Mouse (Mus musculus) lung, postnatal 0 days (tissue): ENCODE data around the gene Frmd4a. TPM values are rescaled to one million over a fixed set of nuclear protein-coding genes. Genes with fewer than 3 reads are reported as not detected.

Source experiments
- ATAC-seq: fragments of 200-750 bp; cut with Nextera tagmentation; 2 replicates; pipeline ENCODE4 v1.8.0; 2017; ENCODE audit warnings: moderate library complexity
- DNase-seq: peaks from one replicate; pipeline ENCODE4 v3.0.0-alpha.2; 2016; ENCODE audit warnings: low spot score
- H3K27ac ChIP-seq: fragments of 300-500 bp; sonication (generic); 2 replicates; pipeline ENCODE4 v1.5.1; 2014; ENCODE audit warnings: antibody characterized with exemption, mild to moderate bottlenecking, low read length, mixed read lengths
- H3K27me3 ChIP-seq: fragments of 300-500 bp; sonication (generic); replicated peaks from 2 replicates; pipeline ENCODE4 v1.6.1; 2014; ENCODE audit warnings: low read length, mixed read lengths; ENCODE audit not compliant: insufficient read depth
- H3K36me3 ChIP-seq: fragments of 300-500 bp; sonication (generic); 2 replicates; pipeline ENCODE4 v1.6.1; 2014; ENCODE audit warnings: low read length, mixed read lengths; ENCODE audit not compliant: insufficient read depth
- H3K4me1 ChIP-seq: fragments of 300-500 bp; sonication (generic); 2 replicates; pipeline ENCODE4 v1.6.1; 2014; ENCODE audit warnings: antibody characterized with exemption, low read depth, low read length, mixed read lengths; ENCODE audit not compliant: insufficient read depth
- H3K4me2 ChIP-seq: fragments of 300-500 bp; sonication (generic); replicated peaks from 2 replicates; pipeline ENCODE4 v1.6.1; 2014; ENCODE audit warnings: low read depth, mild to moderate bottlenecking, low read length, moderate library complexity, mixed read lengths
- H3K4me3 ChIP-seq: fragments of 300-500 bp; sonication (generic); 2 replicates; pipeline ENCODE4 v1.5.1; 2014; ENCODE audit warnings: low read depth, low read length
- H3K9ac ChIP-seq: fragments of 300-500 bp; sonication (generic); replicated peaks from 2 replicates; pipeline ENCODE4 v1.6.1; 2014; ENCODE audit warnings: low read depth, mild to moderate bottlenecking
- H3K9me3 ChIP-seq: fragments of 300-500 bp; sonication (generic); 2 replicates; pipeline ENCODE4 v1.6.1; 2016; ENCODE audit warnings: low read length, mixed read lengths
- CTCF ChIP-seq: IDR thresholded peaks from 2 replicates; pipeline ENCODE4 v1.5.1; 2016; ENCODE audit warnings: antibody characterized with exemption, mild to moderate bottlenecking
- EP300 ChIP-seq: IDR thresholded peaks from 2 replicates; pipeline ENCODE4 v1.6.1; 2016; ENCODE audit warnings: antibody characterized with exemption, mild to moderate bottlenecking, control low read depth
- WGBS: fragments of 180-500 bp; shearing (Covaris S2); extraction: QIAGEN DNeasy Blood & Tissue Kit; methylation state at CpG from one replicate; pipeline ENCODE4 v1.1.7; 2014; 5-methylcytosine and 5-hydroxymethylcytosine counted together
- polyA plus RNA-seq: library from polyadenylated mRNA; unstranded; fragments of >200 nt; fragmentation: Nextera tagmentation; extraction: Ambion mirVana; gene quantifications from 2 replicates; pipeline ENCODE4 v1.2.1, GENCODE M21; 2015

Frmd4a gene
- polyA plus RNA-seq, 1 experiment from 2014 or later, result 15.8 TPM

GRCm38 (mm10) chr2:4472760-4473480 is 455.4 kb downstream of the Frmd4a start:
- Histone ChIP-seq H3K36me3 (no peaks in the 10 kb centered on the region), H3K9me3 (no peaks in the 10 kb centered on the region), H3K4me1 (no peaks in the 10 kb centered on the region; the same call in 1 of the 2 replicates), H3K27ac (no peak overlapping the region), H3K27me3 (no peaks in the 10 kb centered on the region), H3K9ac (no peak overlapping the region), H3K4me3 (no peak overlapping the region), H3K4me2 (no peak overlapping the region)
- WGBS, result 61% methylated on average over 7 of the region's 7 CpGs
- ATAC-seq (no peak), DNase-seq (no peak)
- TF ChIP-seq CTCF, result no peak
- no peak for TF ChIP-seq EP300

- DNase-seq (no peak), ATAC-seq (no peak)
- H3K9ac ChIP-seq, result no peak overlapping the region
- no peaks in the 10 kb centered on the region for H3K27me3 ChIP-seq
- no peak for TF ChIP-seq CTCF
- TF ChIP-seq EP300, result no peak
- no peaks in the 10 kb centered on the region; the same call in 1 of the 2 replicates for H3K4me1 ChIP-seq
- no peak overlapping the region for H3K4me2 ChIP-seq
- H3K4me3 ChIP-seq, result no peak overlapping the region
- H3K36me3 ChIP-seq, result no peaks in the 10 kb centered on the region
- no peaks in the 10 kb centered on the region for H3K9me3 ChIP-seq
- 58% methylated on average over 7 of the region's 8 CpGs for WGBS
- no peak overlapping the region for H3K27ac ChIP-seq
These were observed 456.5 kb downstream of the Frmd4a start for GRCm38 (mm10) chr2:4473866-4474538.

- Histone ChIP-seq H3K4me1 (no peaks in the 10 kb centered on the region; the same call in 1 of the 2 replicates), H3K27me3 (no peaks in the 10 kb centered on the region), H3K4me3 (no peak overlapping the region), H3K36me3 (no peaks in the 10 kb centered on the region), H3K27ac (no peak overlapping the region), H3K9me3 (no peaks in the 10 kb centered on the region), H3K4me2 (no peak overlapping the region), H3K9ac (no peak overlapping the region)
- TF ChIP-seq CTCF, result peak; percentile 50
- no peak for TF ChIP-seq EP300
- ATAC-seq, result peak; percentile 41
- DNase-seq, result peak; percentile 38
These were observed 457.0 kb downstream of the Frmd4a start for GRCm38 (mm10) chr2:4474539-4474937.

GRCm38 (mm10) chr2:4475991-4476390 is 458.5 kb downstream of the Frmd4a start:
- peak; percentile 31; the same call in 1 of the 2 replicates for ATAC-seq
- H3K4me2 ChIP-seq, result no peak overlapping the region
- H3K27me3 ChIP-seq, result no peaks in the 10 kb centered on the region
- no peaks in the 10 kb centered on the region for H3K9me3 ChIP-seq
- no peak overlapping the region for H3K9ac ChIP-seq
- peak; percentile 34; the same call in 1 of the 2 replicates for TF ChIP-seq EP300
- TF ChIP-seq CTCF, result no peak
- WGBS, result 52% methylated on average over 4 of the region's 4 CpGs
- no peak overlapping the region for H3K4me3 ChIP-seq
- H3K36me3 ChIP-seq, result no peaks in the 10 kb centered on the region
- DNase-seq, result no peak
- H3K4me1 ChIP-seq, result no peaks in the 10 kb centered on the region; the same call in 1 of the 2 replicates
- no peak overlapping the region for H3K27ac ChIP-seq

- TF ChIP-seq CTCF, result no peak
- H3K9me3 ChIP-seq, result no peaks in the 10 kb centered on the region
- no peak overlapping the region for H3K9ac ChIP-seq
- DNase-seq (no peak), ATAC-seq (no peak)
- 74% methylated on average over 5 of the region's 5 CpGs for WGBS
- no peak overlapping the region for H3K27ac ChIP-seq
- no peaks in the 10 kb centered on the region for H3K36me3 ChIP-seq
- no peak overlapping the region for H3K4me3 ChIP-seq
- H3K4me2 ChIP-seq, result no peak overlapping the region
- H3K4me1 ChIP-seq, result no peaks in the 10 kb centered on the region; the same call in 1 of the 2 replicates
- no peaks in the 10 kb centered on the region for H3K27me3 ChIP-seq
These were observed 459.1 kb downstream of the Frmd4a start for GRCm38 (mm10) chr2:4476608-4477007.

- DNase-seq (no peak), ATAC-seq (no peak; the same call in 1 of the 2 replicates)
- Histone ChIP-seq H3K4me2 (no peak overlapping the region), H3K9ac (no peak overlapping the region), H3K9me3 (no peaks in the 10 kb centered on the region), H3K27me3 (no peaks in the 10 kb centered on the region), H3K27ac (no peak overlapping the region), H3K4me1 (no peaks in the 10 kb centered on the region; the same call in 1 of the 2 replicates), H3K36me3 (no peaks in the 10 kb centered on the region), H3K4me3 (no peak overlapping the region)
- TF ChIP-seq CTCF, result no peak
- no peak for TF ChIP-seq EP300
- 56% methylated on average over 5 of the region's 5 CpGs for WGBS
These were observed 459.8 kb downstream of the Frmd4a start for GRCm38 (mm10) chr2:4477311-4477710.
